Mouse (Mus musculus): ENCODE measurements around the gene Cyfip2.

GRCm38 (mm10) chr11:46263291-46263690, 49.4 kb downstream of the Cyfip2 start:
- no peak for TF ChIP-seq POLR2A (IDR thresholded peaks at IDR 0.05; ENCODE audit: extremely low read depth, insufficient read depth, low read length)
- no peak for TF ChIP-seq CTCF (IDR thresholded peaks at IDR 0.05; ENCODE audit: low read depth, low read length)

Measured in liver, adult 2 months (tissue).